Mouse (Mus musculus) layer of hippocampus, adult 2 months (tissue): ENCODE measurements around the gene Pcgf3. TPM values are rescaled to one million over a fixed set of nuclear protein-coding genes. Genes with fewer than 3 reads are reported as not detected.

ENCODE experiments used
- DNase-seq, 2 experiments: peaks; one replicate each; pipeline ENCODE4 v3.0.0; 2022; ENCODE audit warnings: low spot score in 2 of 2
- H3K27ac ChIP-seq: fragments of 200-600 bp; 2 replicates; pipeline ENCODE4 v1.8.1; 2022
- H3K4me3 ChIP-seq: fragments of 200-600 bp; 2 replicates; pipeline ENCODE4 v1.8.1; 2022; ENCODE audit warnings: mild to moderate bottlenecking
- CTCF ChIP-seq: fragments of 200-600 bp; conservative IDR thresholded peaks from 2 replicates; pipeline ENCODE4 v1.8.1; 2022; ENCODE audit warnings: antibody characterized with exemption, mild to moderate bottlenecking, moderate library complexity
- total RNA-seq, 2 experiments: library from RNA; stranded (reverse); gene quantifications; 2 replicates each; pipeline ENCODE4 v1.2.3; 2021

The Pcgf3 gene
- total RNA-seq, 2 experiments from 2014 or later, result 43.5 to 47.1 TPM

- no peak overlapping the region for H3K27ac ChIP-seq
- H3K4me3 ChIP-seq, result no peak overlapping the region
- DNase-seq, result no peak
- no peak for TF ChIP-seq CTCF
These were observed 40.5 kb downstream of the Pcgf3 start for GRCm38 (mm10) chr5:108501573-108501972.

DNA sequence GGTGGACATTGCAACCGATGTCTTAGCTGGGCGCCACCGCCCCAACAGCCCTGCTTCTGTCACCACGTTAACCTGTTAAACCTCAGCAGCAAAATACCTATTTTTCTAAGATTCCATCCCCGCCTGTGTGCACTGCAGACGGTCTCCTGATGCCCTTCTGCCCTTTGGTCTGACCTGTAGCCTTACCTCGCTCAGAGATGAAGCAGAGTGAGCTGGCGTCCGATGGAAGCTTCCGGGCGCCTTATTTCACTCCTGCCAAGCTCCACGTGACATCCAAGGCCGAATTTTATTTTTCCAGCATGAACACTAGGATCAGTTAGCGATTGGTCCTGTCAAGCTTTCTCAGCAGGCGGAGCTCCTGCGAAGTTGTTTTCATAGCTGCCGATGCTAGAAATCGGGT is 41.3 kb downstream of the Pcgf3 start:
- Histone ChIP-seq H3K27ac (no peak overlapping the region), H3K4me3 (no peak overlapping the region)
- no peak for TF ChIP-seq CTCF
- no peak for DNase-seq

DNA sequence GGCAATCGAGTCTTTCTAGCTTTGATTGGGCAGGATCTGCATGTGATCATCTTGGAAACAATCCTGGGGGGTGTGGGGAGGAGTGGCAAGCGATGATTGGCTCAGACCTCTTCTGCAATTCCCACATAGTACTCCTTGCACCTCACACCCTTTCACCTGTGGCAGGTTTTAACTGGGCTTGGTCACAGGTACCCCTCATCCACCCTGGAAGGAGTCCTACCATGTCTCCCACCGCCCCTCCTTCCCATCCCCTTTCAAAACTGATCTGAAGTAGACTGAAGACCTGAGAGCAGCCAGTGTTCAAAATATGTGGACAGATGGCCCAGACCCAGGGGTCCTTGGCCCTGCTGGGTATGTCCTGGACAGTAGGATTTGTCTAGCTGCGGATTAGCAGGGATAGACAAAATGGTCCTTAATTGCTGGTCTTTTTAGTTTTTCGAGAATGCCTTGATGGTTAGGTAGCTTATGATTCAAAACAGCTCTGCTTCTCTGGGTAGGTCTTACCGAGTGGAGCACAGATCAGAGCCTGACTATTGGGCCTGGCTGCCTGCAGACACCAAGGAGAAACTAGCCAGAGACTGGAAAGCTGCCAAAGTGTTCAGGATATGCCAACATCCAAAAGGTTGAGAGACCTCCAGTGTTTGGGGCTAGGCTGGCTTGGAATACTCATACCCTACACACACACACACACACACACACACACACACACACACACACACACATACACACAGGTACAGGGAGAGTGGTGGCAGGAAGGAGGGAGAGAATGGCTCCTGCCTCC is 54.7 kb downstream of the Pcgf3 start:
- DNase-seq, result no peak
- Histone ChIP-seq H3K27ac (no peak overlapping the region), H3K4me3 (no peak overlapping the region)
- TF ChIP-seq CTCF, result no peak

- no peak overlapping the region for H3K27ac ChIP-seq
- no peak for TF ChIP-seq CTCF
- no peak for DNase-seq
- no peak overlapping the region for H3K4me3 ChIP-seq
These were observed 55.6 kb downstream of the Pcgf3 start for GRCm38 (mm10) chr5:108516655-108517054.

- TF ChIP-seq CTCF, result no peak
- no peak for DNase-seq
- Histone ChIP-seq H3K4me3 (no peak overlapping the region), H3K27ac (no peak overlapping the region)
These were observed 57.3 kb downstream of the Pcgf3 start for GRCm38 (mm10) chr5:108518106-108518885.

DNA sequence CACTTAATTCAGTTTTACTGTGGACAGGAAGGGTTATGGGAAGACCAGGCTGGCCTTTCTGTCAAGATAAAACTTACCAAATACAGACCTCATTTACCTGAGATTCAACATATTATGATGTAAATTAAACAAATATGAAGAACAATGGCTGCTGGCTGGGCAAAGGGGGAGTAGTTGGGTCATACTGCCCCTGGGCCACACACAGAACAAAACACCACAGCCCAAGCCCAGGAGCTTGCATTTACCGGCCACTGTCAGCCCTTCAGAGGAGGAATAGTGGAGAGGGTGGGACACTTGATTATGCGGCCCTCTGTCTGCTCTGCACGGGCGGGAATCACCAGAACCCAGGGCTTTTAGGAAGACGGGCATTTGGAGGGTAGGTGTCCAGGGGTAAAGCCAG is 57.9 kb downstream of the Pcgf3 start:
- no peak for TF ChIP-seq CTCF
- Histone ChIP-seq H3K4me3 (no peak overlapping the region), H3K27ac (no peak overlapping the region)
- DNase-seq, result no peak

- Histone ChIP-seq H3K27ac (no peak overlapping the region), H3K4me3 (no peak overlapping the region)
- no peak for DNase-seq
- TF ChIP-seq CTCF, result no peak
These were observed 59.1 kb downstream of the Pcgf3 start for GRCm38 (mm10) chr5:108520153-108520552.

GRCm38 (mm10) chr5:108521016-108521415 is 60.0 kb downstream of the Pcgf3 start:
- H3K27ac ChIP-seq, result peak overlapping the region; percentile 43
- no peak overlapping the region for H3K4me3 ChIP-seq
- no peak for TF ChIP-seq CTCF
- DNase-seq, result peak in 1 of 2 experiments; percentile 45

GRCm38 (mm10) chr5:108521896-108522295 is 60.9 kb downstream of the Pcgf3 start:
- no peak for DNase-seq
- Histone ChIP-seq H3K4me3 (no peak overlapping the region), H3K27ac (no peak overlapping the region)
- TF ChIP-seq CTCF, result no peak

DNA sequence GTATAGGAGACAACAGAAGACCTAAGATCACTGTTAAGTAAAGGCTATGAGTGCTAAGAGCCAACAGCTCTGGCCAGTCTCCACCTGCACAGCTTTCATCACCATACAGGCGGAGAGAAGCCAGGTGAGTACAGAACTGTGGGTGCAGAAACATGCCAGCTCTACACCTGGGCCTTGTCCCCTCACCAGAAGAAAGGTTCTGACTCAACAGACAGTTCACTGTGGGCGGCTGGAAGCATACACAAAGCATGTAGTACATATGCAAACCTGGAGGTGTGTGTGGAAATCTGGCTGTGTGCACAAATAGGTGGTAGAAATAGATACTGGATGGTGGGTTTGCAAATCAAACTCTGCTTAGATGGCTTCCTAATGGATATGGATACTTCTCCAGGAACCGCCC is 61.6 kb downstream of the Pcgf3 start:
- no peak overlapping the region for H3K27ac ChIP-seq
- peak in 1 of 2 experiments; percentile 27 for DNase-seq
- no peak for TF ChIP-seq CTCF
- H3K4me3 ChIP-seq, result no peak overlapping the region

DNA sequence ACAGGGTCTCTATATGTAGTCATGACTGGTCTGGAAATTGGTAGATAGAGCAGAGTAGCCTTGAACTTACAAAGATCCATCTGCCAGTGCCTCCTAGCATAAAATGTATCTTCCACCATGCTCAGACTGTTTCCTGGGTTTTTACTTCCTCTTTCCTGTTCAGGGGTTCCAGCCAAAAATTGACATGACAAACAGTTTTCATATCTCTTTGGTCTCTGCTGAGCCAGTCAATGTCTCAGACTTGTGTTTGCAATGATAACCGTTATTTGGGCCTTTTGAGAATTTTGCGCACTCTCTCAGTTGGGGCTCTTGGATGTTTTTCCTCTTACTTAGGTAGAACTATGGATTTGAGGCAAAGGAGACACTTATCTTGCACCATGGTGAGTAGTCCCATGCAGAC is 73.2 kb downstream of the Pcgf3 start:
- DNase-seq, result no peak
- no peak for TF ChIP-seq CTCF
- Histone ChIP-seq H3K27ac (no peak overlapping the region), H3K4me3 (no peak overlapping the region)

GRCm38 (mm10) chr5:108543516-108544291 is 82.7 kb downstream of the Pcgf3 start:
- no peak for TF ChIP-seq CTCF
- Histone ChIP-seq H3K27ac (peak overlapping the region; percentile 80; the same call in 1 of the 2 replicates), H3K4me3 (no peak overlapping the region)
- DNase-seq, result no peak

GRCm38 (mm10) chr5:108547636-108548035 is 86.6 kb downstream of the Pcgf3 start:
- TF ChIP-seq CTCF, result no peak
- no peak overlapping the region for H3K27ac ChIP-seq
- no peak for DNase-seq
- H3K4me3 ChIP-seq, result no peak overlapping the region; the same call in 1 of the 2 replicates
